Comparison of ENCODE assay signal across 13 mouse cellular contexts in the genomic region with DNA sequence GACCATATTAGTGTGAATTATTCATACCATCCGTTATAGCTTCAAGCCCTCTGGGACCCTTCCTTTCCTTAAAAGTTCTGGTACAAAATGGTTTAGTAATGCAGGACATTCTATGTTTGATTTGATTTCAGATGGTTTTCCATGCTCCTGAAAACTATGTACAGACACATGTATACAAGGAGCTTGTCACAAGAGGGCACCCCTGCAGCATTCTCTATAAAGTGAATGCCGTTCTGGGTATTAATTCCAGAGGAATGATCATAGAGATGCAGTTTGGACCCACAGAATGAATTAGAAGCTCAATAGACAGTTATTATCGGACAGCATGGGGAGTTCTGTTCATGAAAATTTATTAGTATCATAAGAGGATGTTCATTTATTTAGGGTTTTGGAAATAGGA. TPM values are rescaled to one million over a fixed set of nuclear protein-coding genes. Genes with fewer than 3 reads are reported as not detected.
DNase-seq lines count a peak whose midpoint lies in the region; ATAC-seq lines count a peak whose summit lies in the region.
"Had no signal": no experiment of that assay in that cellular context is flagged by ENCODE, and none has a peak within 500 bp of the region (broad histone marks: within the 10 kb centered on the region; RNA-seq: fewer than 3 reads in every experiment).

No protein-coding gene starts in this region.

- no peaks in the 10 kb centered on the region for H3K9me3 ChIP-seq in kidney, embryonic 16.5 days (ENCODE audit: low read length)
- H3K9me3 ChIP-seq in midbrain, embryonic 16.5 days (replicated peaks; ENCODE audit: control insufficient read depth, low read length, poor library complexity, severe bottlenecking), result no peaks in the 10 kb centered on the region
- no peaks in the 10 kb centered on the region for H3K9me3 ChIP-seq in midbrain, embryonic 13.5 days
- H3K9me3 ChIP-seq: embryonic facial prominence, embryonic 12.5 days; heart, embryonic 13.5 days; midbrain, embryonic 10.5 days had no signal

- H3K9ac ChIP-seq in kidney, embryonic 16.5 days (replicated peaks; ENCODE audit: low read length), result no peak overlapping the region
- 0 out of 2 replicates have a peak overlapping the region, but pooled peaks have one; percentile 16 for H3K9ac ChIP-seq in midbrain, embryonic 16.5 days (ENCODE audit: low read depth, low read length)
- H3K9ac ChIP-seq in midbrain, embryonic 13.5 days (replicated peaks), result no peak overlapping the region
- H3K9ac ChIP-seq: embryonic facial prominence, embryonic 12.5 days; heart, embryonic 13.5 days had no signal

- no peak overlapping the region for H3K4me2 ChIP-seq in kidney, embryonic 16.5 days (replicated peaks; ENCODE audit: low read depth, low read length)
- H3K4me2 ChIP-seq in midbrain, embryonic 16.5 days (ENCODE audit: low read length), result no peak overlapping the region
- H3K4me2 ChIP-seq in midbrain, embryonic 13.5 days (replicated peaks), result no peak overlapping the region
- H3K4me2 ChIP-seq: embryonic facial prominence, embryonic 12.5 days; heart, embryonic 13.5 days had no signal

- H3K27ac ChIP-seq in kidney, embryonic 16.5 days (ENCODE audit: low read length), result no peak overlapping the region
- H3K27ac ChIP-seq in midbrain, embryonic 16.5 days (ENCODE audit: low read length), result no peak overlapping the region
- no peak overlapping the region for H3K27ac ChIP-seq in midbrain, embryonic 13.5 days
- H3K27ac ChIP-seq: embryonic facial prominence, embryonic 12.5 days; heart, embryonic 13.5 days; midbrain, embryonic 10.5 days had no signal

- 43% methylated on average over 3 of the region's 3 CpGs for WGBS in kidney, embryonic 16.5 days
- WGBS in midbrain, embryonic 16.5 days, result 31% methylated on average over 3 of the region's 3 CpGs
- 31% methylated on average over 3 of the region's 3 CpGs for WGBS in midbrain, embryonic 13.5 days

- H3K4me1 ChIP-seq in kidney, embryonic 16.5 days (ENCODE audit: insufficient read depth, low read length), result peaks cover 11% of the 10 kb centered on the region; the same call in 1 of the 2 replicates
- peaks cover 21% of the 10 kb centered on the region for H3K4me1 ChIP-seq in midbrain, embryonic 16.5 days (ENCODE audit: control insufficient read depth, insufficient read depth, low read length)
- peaks cover 23% of the 10 kb centered on the region for H3K4me1 ChIP-seq in midbrain, embryonic 13.5 days (replicated peaks)

- DNase-seq in embryo, embryonic 11 days, result peak; percentile 55
- no peak for DNase-seq in embryo, embryonic 10 days (ENCODE audit: low spot score)
- peak; percentile 60 for DNase-seq in kidney, postnatal 10 days
- peak; percentile 71 for DNase-seq in retina, embryonic 14.5 days (ENCODE audit: low spot score)
- no peak for DNase-seq in natural killer cell, adult 2 months (ENCODE audit: low spot score in 2 of 2)

- no peak for ATAC-seq in kidney, embryonic 16.5 days (ENCODE audit: low FRiP score, low TSS enrichment)
- no peak for ATAC-seq in midbrain, embryonic 16.5 days
- no peak for ATAC-seq in midbrain, embryonic 13.5 days

- H3K36me3 ChIP-seq in kidney, embryonic 16.5 days (ENCODE audit: insufficient read depth, low read length), result no peaks in the 10 kb centered on the region
- H3K36me3 ChIP-seq in midbrain, embryonic 16.5 days (ENCODE audit: control insufficient read depth, insufficient read depth, low read length), result no peaks in the 10 kb centered on the region
- no peaks in the 10 kb centered on the region for H3K36me3 ChIP-seq in midbrain, embryonic 13.5 days
- H3K36me3 ChIP-seq: embryonic facial prominence, embryonic 12.5 days; heart, embryonic 13.5 days; midbrain, embryonic 10.5 days had no signal

- H3K27me3 ChIP-seq in kidney, embryonic 16.5 days (ENCODE audit: insufficient read depth, low read length), result no peaks in the 10 kb centered on the region
- no peaks in the 10 kb centered on the region for H3K27me3 ChIP-seq in midbrain, embryonic 16.5 days (ENCODE audit: control insufficient read depth, insufficient read depth, low read depth, low read length)
- no peaks in the 10 kb centered on the region for H3K27me3 ChIP-seq in midbrain, embryonic 13.5 days
- H3K27me3 ChIP-seq: embryonic facial prominence, embryonic 12.5 days; heart, embryonic 13.5 days had no signal

- H3K4me3 ChIP-seq in kidney, embryonic 16.5 days (ENCODE audit: low read length), result no peak overlapping the region
- no peak overlapping the region for H3K4me3 ChIP-seq in midbrain, embryonic 16.5 days (ENCODE audit: low read depth, low read length)
- no peak overlapping the region for H3K4me3 ChIP-seq in midbrain, embryonic 13.5 days (replicated peaks)
- H3K4me3 ChIP-seq: embryonic facial prominence, embryonic 12.5 days; heart, embryonic 13.5 days; midbrain, embryonic 10.5 days had no signal

RNA-seq across cellular contexts. Expression of a gene that starts 2.3 kb away (rescaled TPM):
- 11.8 and 13.9 TPM in 2 replicates for polyA plus RNA-seq in kidney, embryonic 16.5 days (2015; fragmentation: Nextera tagmentation; extraction: Ambion mirVana)
- 20.0 and 22.4 TPM in 2 replicates for polyA plus RNA-seq in midbrain, embryonic 16.5 days (2015; fragmentation: Nextera tagmentation; extraction: Ambion mirVana)
- 18.5 and 20.4 TPM in 2 replicates for polyA plus RNA-seq in midbrain, embryonic 13.5 days (2015; fragmentation: Nextera tagmentation; extraction: Ambion mirVana)

RNA-seq across cellular contexts. Expression of a gene that starts 35.2 kb away (rescaled TPM):
- polyA plus RNA-seq in kidney, embryonic 16.5 days (2015; fragmentation: Nextera tagmentation; extraction: Ambion mirVana), result 0.07 and 0.09 TPM in 2 replicates
- not detected in 2 replicates for polyA plus RNA-seq in midbrain, embryonic 16.5 days (2015; fragmentation: Nextera tagmentation; extraction: Ambion mirVana)
- 0.20 and 0.67 TPM in 2 replicates for polyA plus RNA-seq in midbrain, embryonic 13.5 days (2015; fragmentation: Nextera tagmentation; extraction: Ambion mirVana)
- polyA plus RNA-seq: large intestine, adult 2 months; liver, adult 2 months had no signal

Comparison
In these comparisons a context has a peak if more than half of its experiments do, and no peak if none do; other contexts are left out.
1. DNase-seq: peak in embryo, embryonic 11 days (single experiment), kidney, postnatal 10 days (single experiment) and retina, embryonic 14.5 days (single experiment); none in embryo, embryonic 10 days (single experiment) and natural killer cell, adult 2 months (0 of 2).